Comparison of ENCODE assay signal across 9 mouse cellular contexts in genomic region chr17:6172440-6172839, GRCm38 (mm10).
DNase-seq lines count a peak whose midpoint lies in the region; ATAC-seq and TF ChIP-seq lines count a peak whose summit lies in the region.
"Had no signal": no experiment of that assay in that cellular context is flagged by ENCODE, and none has a peak within 500 bp of the region (broad histone marks: within the 10 kb centered on the region; RNA-seq: fewer than 3 reads in every experiment).

No protein-coding gene starts in this region.

- no peak for TF ChIP-seq CTCF in hindbrain, postnatal 0 days (IDR thresholded peaks at IDR 0.05; ENCODE audit: low read depth)
- TF ChIP-seq CTCF in CH12.LX (conservative IDR thresholded peaks at IDR 0.05 in 1 of 2, IDR thresholded peaks at IDR 0.05 in 1 of 2; ENCODE audit: low read depth in 2 of 2, low read length in 2 of 2): no peak

- no peak for DNase-seq in hindbrain, postnatal 0 days (ENCODE audit: low spot score)
- no peak for DNase-seq in hindbrain, embryonic 10.5 days (ENCODE audit: low spot score)
- peak; percentile 34 for DNase-seq in CH12.LX (ENCODE audit: extremely low read depth)
- peak; percentile 36 for DNase-seq in naive thymus-derived CD4-positive, alpha-beta T cell, adult 2 months (ENCODE audit: low read depth)
- no peak for DNase-seq in cerebellum, adult 11 months
- no peak for DNase-seq in cerebellum, postnatal 14 days
- DNase-seq: cerebellum, adult 9-11 months had no signal

- TF ChIP-seq RAD21 in CH12.LX (IDR thresholded peaks at IDR 0.05; ENCODE audit: low read depth, low read length): no peak

- no peak overlapping the region for H3K4me3 ChIP-seq in hindbrain, postnatal 0 days (ENCODE audit: low read length)
- H3K4me3 ChIP-seq in hindbrain, embryonic 10.5 days: no peak overlapping the region
- no peak overlapping the region for H3K4me3 ChIP-seq in CH12.LX (replicated peaks in 1 of 3; ENCODE audit: low read depth in 2 of 3, low read length in 2 of 3, poor library complexity in 1 of 3)

- H3K9ac ChIP-seq in hindbrain, postnatal 0 days (replicated peaks; ENCODE audit: low read length): no peak overlapping the region
- H3K9ac ChIP-seq in CH12.LX (ENCODE audit: insufficient read depth, low read depth): no peak overlapping the region

- WGBS in hindbrain, postnatal 0 days: 76% methylated on average over 7 of the region's 7 CpGs
- 86% methylated on average over 7 of the region's 7 CpGs for WGBS in hindbrain, embryonic 10.5 days

- H3K27ac ChIP-seq in hindbrain, postnatal 0 days: peak overlapping the region; percentile 34; the same call in 1 of the 2 replicates
- H3K27ac ChIP-seq in hindbrain, embryonic 10.5 days: no peak overlapping the region
- no peak overlapping the region for H3K27ac ChIP-seq in CH12.LX (ENCODE audit: insufficient read depth, low read depth)

- H3K36me3 ChIP-seq in hindbrain, postnatal 0 days (ENCODE audit: insufficient read depth, low read length): no peaks in the 10 kb centered on the region; the same call in 1 of the 2 replicates
- peaks cover 29% of the 10 kb centered on the region for H3K36me3 ChIP-seq in hindbrain, embryonic 10.5 days
- peaks cover 0 to 7% of the 10 kb centered on the region in 2 experiments for H3K36me3 ChIP-seq in CH12.LX (replicated peaks in 1 of 2; ENCODE audit: control insufficient read depth in 1 of 2, insufficient read depth in 1 of 2, low read length in 1 of 2)

- H3K27me3 ChIP-seq in hindbrain, postnatal 0 days (ENCODE audit: insufficient read depth, low read length): no peaks in the 10 kb centered on the region
- H3K27me3 ChIP-seq in hindbrain, embryonic 10.5 days (ENCODE audit: insufficient read depth, poor library complexity, severe bottlenecking): no peaks in the 10 kb centered on the region
- no peaks in the 10 kb centered on the region for H3K27me3 ChIP-seq in CH12.LX (replicated peaks)

- in situ Hi-C loops in CH12.LX (cut with MboI; ENCODE audit: low pct_ligation_motif_present, low pct_unique_long_range_greater_than_20kb, low sequenced_read_pairs): no loop called here

- ATAC-seq in hindbrain, postnatal 0 days: no peak
- peak; percentile 61 to 67 for ATAC-seq in hematopoietic stem cell, adult 5-6 weeks (replicated peaks in 1 of 2; ENCODE audit: insufficient read depth in 1 of 2, low FRiP score in 2 of 2, low TSS enrichment in 1 of 2, low read depth in 1 of 2, poor library complexity in 2 of 2, severe bottlenecking in 2 of 2)
- no peak for ATAC-seq in monocyte, adult 5-6 weeks (replicated peaks; ENCODE audit: insufficient number of reproducible peaks, low FRiP score, low TSS enrichment, poor library complexity, severe bottlenecking)

- no peak overlapping the region for H3K4me2 ChIP-seq in hindbrain, postnatal 0 days (ENCODE audit: low read depth, low read length)
- no peak overlapping the region for H3K4me2 ChIP-seq in CH12.LX (ENCODE audit: insufficient read depth, low read depth, poor library complexity, severe bottlenecking)

- H3K79me2 ChIP-seq in CH12.LX (replicated peaks; ENCODE audit: control insufficient read depth, extremely low read depth, insufficient read depth, poor library complexity, severe bottlenecking): no peaks in the 10 kb centered on the region

- no peak for TF ChIP-seq POLR2A in CH12.LX (IDR thresholded peaks at IDR 0.05; ENCODE audit: low read depth, low read length)

- no peaks in the 10 kb centered on the region; the same call in 1 of the 2 replicates for H3K4me1 ChIP-seq in hindbrain, postnatal 0 days (ENCODE audit: insufficient read depth, low read length)
- peaks cover 6% of the 10 kb centered on the region; the same call in 1 of the 2 replicates for H3K4me1 ChIP-seq in hindbrain, embryonic 10.5 days (replicated peaks)
- H3K4me1 ChIP-seq in CH12.LX (ENCODE audit: control insufficient read depth in 1 of 2, insufficient read depth in 2 of 2): peaks cover 4 to 15% of the 10 kb centered on the region in 2 experiments; a peak in 3 of 4 replicates

- 0 out of 2 replicates have a peak, but pooled peaks cover 2% of the 10 kb centered on the region for H3K9me3 ChIP-seq in hindbrain, postnatal 0 days (ENCODE audit: low read length)
- peaks cover 6% of the 10 kb centered on the region for H3K9me3 ChIP-seq in hindbrain, embryonic 10.5 days
- H3K9me3 ChIP-seq in CH12.LX (replicated peaks; ENCODE audit: low read length): peaks cover 5% of the 10 kb centered on the region

- no peak for TF ChIP-seq EP300 in CH12.LX (IDR thresholded peaks at IDR 0.05; ENCODE audit: low read length)

- dilution Hi-C loops in CH12.LX (cut with MboI; ENCODE audit: extremely low pct_ligation_motif_present, extremely low pct_unique_long_range_greater_than_20kb, low sequenced_read_pairs): no loop called here

TF ChIP-seq in CH12.LX, 34 proteins besides CTCF, POLR2A, EP300 and RAD21:
- TF ChIP-seq ETS1 (conservative IDR thresholded peaks at IDR 0.05; ENCODE audit: low read depth, low read length) (no peak), HCFC1 (IDR thresholded peaks at IDR 0.05; ENCODE audit: low read depth, low read length) (peak; percentile 37; the same call in 1 of the 2 replicates)

Comparison
In these comparisons a context has a peak if more than half of its experiments do, and no peak if none do; other contexts are left out.
1. ATAC-seq: peak in hematopoietic stem cell, adult 5-6 weeks (2 of 2); none in hindbrain, postnatal 0 days (single experiment) and monocyte, adult 5-6 weeks (single experiment).
2. DNase-seq: peak in CH12.LX (single experiment) and naive thymus-derived CD4-positive, alpha-beta T cell, adult 2 months (single experiment); none in hindbrain, postnatal 0 days (single experiment), hindbrain, embryonic 10.5 days (single experiment), cerebellum, adult 11 months (single experiment) and cerebellum, postnatal 14 days (0 of 2).